Mouse (Mus musculus) liver, embryonic 14.5 days (tissue): ENCODE results near the gene Stambp.

Experiments used
- CTCF ChIP-seq: IDR thresholded peaks from 2 replicates; pipeline ENCODE4 v1.5.1; 2016; ENCODE audit warnings: antibody characterized with exemption, low read depth, control low read depth
- EP300 ChIP-seq: IDR thresholded peaks from 2 replicates; pipeline ENCODE4 v1.6.1; 2016; ENCODE audit warnings: antibody characterized with exemption, low read depth

DNA sequence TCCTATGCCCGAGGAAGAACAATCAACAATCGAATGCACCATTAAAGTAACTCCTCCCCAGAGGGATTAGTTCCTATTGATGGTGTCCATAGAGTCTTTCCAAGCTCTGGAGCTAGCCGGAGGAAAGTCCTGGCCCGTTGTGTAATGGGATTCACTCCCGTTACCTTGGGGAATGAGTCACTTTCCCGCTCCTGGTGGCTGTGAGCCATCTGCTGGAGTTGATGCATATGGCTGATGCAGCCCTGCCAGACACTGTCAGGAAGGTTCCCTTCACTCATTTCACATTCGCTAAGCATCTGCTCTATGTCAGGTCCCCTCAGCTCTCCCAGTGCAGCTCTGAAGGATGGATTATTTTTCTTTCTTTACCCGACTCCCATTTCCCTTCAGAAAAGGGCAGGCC lies 63.1 kb downstream of the Stambp start:
- TF ChIP-seq CTCF: peak; percentile 32
- TF ChIP-seq EP300: no peak
